Mouse (Mus musculus) MEL-GATA-1-ER (cell line): Measurements from ENCODE around the gene Cdk2.

Experiments
- DNase-seq: peaks from one replicate; pipeline ENCODE4 v3.0.0-alpha.2; 2012; ENCODE audit warnings: low read depth; ENCODE audit errors: extremely low read depth

Gene Cdk2

GRCm38 (mm10) chr10:128656731-128657130, 48.1 kb downstream of the Cdk2 start:
- DNase-seq = no peak

- DNase-seq = peak; percentile 33
These were observed 49.6 kb downstream of the Cdk2 start for GRCm38 (mm10) chr10:128655254-128655653.

- DNase-seq = no peak
These were observed 51.0 kb downstream of the Cdk2 start for GRCm38 (mm10) chr10:128653866-128654265.
